Mouse (Mus musculus) kidney, postnatal 25 days (tissue): Measurements from ENCODE around the gene Ntf5.
A peak's percentile ranks its signal among the peaks of the same experiment; 100 is the strongest.
"Not testable (repeated sequence)": the region's sequence is repeated elsewhere in the genome, so short reads cannot be mapped to it uniquely, and the experiment has no call there.

ENCODE experiments used
- DNase-seq, 2 experiments: peaks; one replicate each; pipeline ENCODE4 v3.0.0; 2021; ENCODE audit warnings: mixed read lengths in 2 of 2

The Ntf5 gene

GRCm38 (mm10) chr7:45413113-45413863, at the start of gene Ntf5:
Gene Ntf5, plus strand, starts transcription at chr7:45413695.
- peak; percentile 20 to 56 for DNase-seq

GRCm38 (mm10) chr7:45363983-45364382, 49.5 kb upstream of the Ntf5 start:
- no peak for DNase-seq

- DNase-seq: peak; percentile 49 to 70
Observed at GRCm38 (mm10) chr7:45365742-45366651, 47.5 kb upstream of the Ntf5 start.

GRCm38 (mm10) chr7:45366652-45367019, 46.9 kb upstream of the Ntf5 start, which contains the start of gene Ppfia3:
Gene Ppfia3, minus strand, starts transcription at chr7:45367019.
- no peak for DNase-seq

GRCm38 (mm10) chr7:45367020-45367880, 46.2 kb upstream of the Ntf5 start:
- DNase-seq: peak; percentile 96 to 97

- no peak for DNase-seq
Observed at GRCm38 (mm10) chr7:45368178-45368577, 45.3 kb upstream of the Ntf5 start.

GRCm38 (mm10) chr7:45369022-45369745, 44.3 kb upstream of the Ntf5 start:
- no peak for DNase-seq

- DNase-seq: no peak
Observed at GRCm38 (mm10) chr7:45369836-45370474, 43.5 kb upstream of the Ntf5 start.

GRCm38 (mm10) chr7:45370475-45371311, 42.8 kb upstream of the Ntf5 start, which contains the start of gene Lin7b:
Gene Lin7b, minus strand, starts transcription at chr7:45370583.
- peak; percentile 92 to 96 for DNase-seq

- DNase-seq: no peak
Observed at GRCm38 (mm10) chr7:45372371-45372770, 41.1 kb upstream of the Ntf5 start.

- no peak for DNase-seq
Observed at GRCm38 (mm10) chr7:45374620-45375019, 38.9 kb upstream of the Ntf5 start.

GRCm38 (mm10) chr7:45376057-45376456, 37.4 kb upstream of the Ntf5 start:
- no peak for DNase-seq

- DNase-seq: no peak
Observed at GRCm38 (mm10) chr7:45386077-45386476, 27.4 kb upstream of the Ntf5 start.

- DNase-seq: peak in 1 of 2 experiments; percentile 71
Observed at GRCm38 (mm10) chr7:45395129-45395541, 18.4 kb upstream of the Ntf5 start.

GRCm38 (mm10) chr7:45395578-45396336, 17.7 kb upstream of the Ntf5 start, which contains the start of gene Snrnp70:
Gene Snrnp70, minus strand, starts transcription at chr7:45395742.
- peak; percentile 100 for DNase-seq

GRCm38 (mm10) chr7:45396337-45396775, 17.1 kb upstream of the Ntf5 start:
- not testable (repeated sequence) for DNase-seq

- no peak for DNase-seq
Observed at GRCm38 (mm10) chr7:45396787-45397186, 16.7 kb upstream of the Ntf5 start.

- no peak for DNase-seq
Observed at GRCm38 (mm10) chr7:45401521-45402085, 11.9 kb upstream of the Ntf5 start.
